Mouse (Mus musculus) thymus, adult 18-20 months (tissue): Measurements from ENCODE around the gene Cdkn1b.

Source experiments
- DNase-seq, 2 experiments: peaks; one replicate each; pipeline ENCODE4 v3.0.0; 2022; ENCODE audit warnings: mixed read lengths in 2 of 2

Gene Cdkn1b

DNA sequence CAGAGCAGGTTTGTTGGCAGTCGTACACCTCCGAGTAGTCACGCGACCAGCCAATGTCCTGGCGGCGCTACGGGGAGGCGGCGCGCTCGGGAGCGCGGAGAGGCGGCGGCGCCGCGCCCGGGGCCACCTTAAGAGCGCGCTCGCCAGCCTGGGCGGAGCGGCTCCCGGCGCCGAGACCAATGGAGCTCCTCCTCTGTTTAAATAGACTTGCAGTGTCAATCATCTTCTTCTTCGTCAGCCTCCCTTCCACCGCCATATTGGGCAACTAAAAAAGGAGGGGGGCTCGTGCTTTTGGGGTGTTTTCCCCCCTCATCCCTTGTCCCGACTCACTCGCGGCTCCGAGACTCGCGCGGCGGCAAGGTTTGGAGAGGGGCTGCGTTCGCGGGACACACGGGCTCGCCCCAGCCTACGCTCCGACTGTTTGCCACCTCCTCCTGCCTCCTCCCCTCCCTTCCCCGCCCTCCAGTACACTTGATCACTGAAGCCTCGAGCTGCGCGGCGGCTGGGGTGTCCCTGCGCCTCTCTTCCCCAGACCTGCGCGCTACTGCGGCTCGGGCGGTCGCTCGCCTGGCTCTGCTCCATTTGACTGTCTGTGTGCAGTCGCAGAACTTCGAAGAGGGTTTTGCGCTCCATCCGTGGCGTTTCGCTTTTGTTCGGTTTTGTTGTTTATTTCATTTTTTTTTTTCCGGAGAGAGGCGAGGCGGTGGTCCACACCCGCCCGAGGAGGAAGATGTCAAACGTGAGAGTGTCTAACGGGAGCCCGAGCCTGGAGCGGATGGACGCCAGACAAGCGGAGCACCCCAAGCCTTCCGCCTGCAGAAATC lies at the start of gene Cdkn1b:
TSS of gene Cdkn1b (plus strand) at position 212 of the 824 bp plus-strand sequence.
- peak; percentile 86 to 91 for DNase-seq

DNA sequence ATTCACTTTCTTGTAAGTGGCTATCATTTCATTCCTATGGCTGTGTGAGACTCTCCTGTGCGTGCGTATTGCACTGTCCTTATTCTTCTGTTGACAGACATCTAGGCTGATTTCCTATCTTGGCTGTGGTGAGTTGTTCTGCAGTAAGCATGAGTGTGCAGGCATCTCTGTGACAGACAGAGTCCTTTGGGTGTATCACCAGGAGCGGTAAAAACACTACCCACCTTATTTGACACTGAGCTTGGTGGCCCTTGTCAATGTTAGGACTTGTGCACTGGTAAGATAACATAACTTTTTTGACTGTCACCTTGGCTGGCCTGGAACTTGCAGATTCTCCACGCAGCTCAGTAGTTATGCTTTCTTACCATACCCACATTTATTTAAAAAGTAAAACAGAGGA lies 49.3 kb upstream of the Cdkn1b start:
- DNase-seq, result no peak

DNA sequence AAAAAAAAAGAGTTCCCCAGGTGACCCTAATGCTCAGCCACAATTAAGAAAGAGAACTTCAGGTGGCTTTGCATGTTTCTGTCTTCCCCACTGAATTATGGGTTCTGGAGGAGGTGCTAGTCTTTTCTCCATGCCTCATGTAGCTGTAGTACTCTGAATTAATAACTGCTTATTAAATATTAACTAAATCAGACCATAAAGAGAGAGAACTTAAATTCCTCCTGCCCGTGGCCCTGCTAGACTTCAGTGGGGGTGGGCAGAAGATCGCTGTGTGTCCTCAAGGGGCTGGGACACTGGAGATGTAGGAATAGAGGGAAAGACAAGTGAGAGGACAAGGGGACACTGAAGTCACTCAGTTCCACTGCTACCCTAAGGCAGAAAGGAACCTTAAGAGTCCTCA lies 48.0 kb upstream of the Cdkn1b start:
- no peak for DNase-seq

DNA sequence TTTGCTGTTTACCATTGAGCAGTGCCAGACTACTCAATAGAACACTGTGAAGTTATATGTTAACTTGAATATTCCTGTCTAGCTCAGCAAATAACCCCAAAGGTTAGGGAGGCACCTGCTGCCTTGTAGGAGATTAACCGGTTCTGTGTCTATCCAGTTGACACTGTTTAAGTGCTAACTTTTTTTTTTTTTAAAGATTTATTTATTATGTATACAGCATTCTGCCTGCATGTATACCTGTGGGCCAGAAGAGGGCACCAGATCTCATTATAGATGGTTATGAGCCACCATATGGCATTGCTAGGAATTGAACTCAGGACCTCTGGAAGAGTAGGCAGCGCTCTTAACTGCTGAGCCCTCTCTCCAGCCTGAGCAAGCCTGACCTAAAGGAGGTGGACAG lies 47.2 kb upstream of the Cdkn1b start:
- no peak for DNase-seq

DNA sequence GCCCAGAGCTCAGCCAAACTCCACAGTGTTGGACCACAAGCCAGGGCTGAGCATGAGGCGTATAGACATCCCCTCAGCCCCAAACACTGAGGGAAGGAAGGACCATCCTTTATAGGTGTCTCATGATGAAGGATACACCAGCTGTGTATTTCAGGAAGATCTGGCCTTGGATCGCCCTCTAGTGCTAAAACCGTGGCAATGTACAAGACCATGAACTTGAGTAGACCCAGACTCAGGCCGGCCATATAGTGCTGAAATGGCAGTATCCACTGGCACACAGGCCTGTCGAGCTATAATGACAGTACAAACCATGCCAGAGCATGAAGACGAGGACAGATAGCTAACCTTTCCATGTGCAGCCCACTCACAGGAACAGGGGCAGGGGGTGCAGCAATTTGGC lies 43.4 kb upstream of the Cdkn1b start:
- DNase-seq, result no peak

DNA sequence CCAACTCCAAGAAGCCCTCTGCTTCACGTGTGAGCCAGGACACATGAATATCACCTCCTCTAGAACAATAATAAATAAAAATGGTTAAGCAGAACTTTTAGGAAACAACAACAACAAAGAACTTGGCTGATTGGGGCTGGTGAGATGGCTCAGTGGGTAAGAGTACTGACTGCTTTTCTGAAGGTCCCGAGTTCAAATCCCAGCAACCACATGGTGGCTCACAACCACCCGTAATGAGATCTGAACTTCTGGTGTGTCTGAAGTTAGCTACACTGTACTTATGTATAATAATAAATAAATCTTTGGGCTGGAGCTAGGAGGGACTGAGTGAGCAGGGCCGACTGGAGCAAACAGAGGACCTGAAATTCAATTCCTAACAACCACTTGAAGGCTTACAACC lies 42.9 kb upstream of the Cdkn1b start:
- DNase-seq, result no peak

DNA sequence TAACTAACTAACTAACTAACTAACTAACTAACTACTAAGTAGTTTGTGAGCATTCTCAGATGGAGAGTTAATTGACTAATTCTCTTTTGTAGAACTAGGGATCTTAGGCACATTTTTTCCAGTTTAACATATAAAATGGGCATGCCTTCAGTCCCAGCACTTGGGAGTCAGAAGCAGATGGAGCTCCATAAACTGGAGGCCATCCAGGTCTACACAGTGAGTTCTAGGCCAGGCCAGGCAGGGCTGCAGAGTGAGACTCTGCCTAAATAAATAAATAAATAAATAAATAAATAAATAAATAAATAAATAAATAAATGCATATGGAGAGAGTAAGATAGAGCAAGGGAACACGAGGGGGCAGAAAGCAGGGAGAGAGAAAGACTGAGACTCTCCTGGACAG lies 42.3 kb upstream of the Cdkn1b start:
- DNase-seq, result no peak

DNA sequence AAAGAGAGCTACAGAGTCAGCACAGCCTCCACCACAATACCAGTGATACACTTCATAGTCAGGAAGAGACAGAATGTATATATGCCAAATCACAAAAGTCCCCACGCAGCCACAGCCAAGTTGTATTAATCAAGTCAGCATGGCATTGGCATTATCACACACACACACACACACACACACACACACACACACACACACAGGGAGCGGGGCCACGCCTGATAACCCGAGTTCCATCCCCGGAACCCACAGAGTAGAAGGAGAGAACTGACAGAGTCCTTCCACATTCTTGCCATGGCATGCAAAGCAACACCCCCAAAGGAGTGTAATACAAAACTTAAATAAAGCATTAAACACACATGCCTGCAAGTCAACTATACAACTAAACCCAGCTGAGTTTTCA lies 40.6 kb upstream of the Cdkn1b start:
- DNase-seq, result no peak

DNA sequence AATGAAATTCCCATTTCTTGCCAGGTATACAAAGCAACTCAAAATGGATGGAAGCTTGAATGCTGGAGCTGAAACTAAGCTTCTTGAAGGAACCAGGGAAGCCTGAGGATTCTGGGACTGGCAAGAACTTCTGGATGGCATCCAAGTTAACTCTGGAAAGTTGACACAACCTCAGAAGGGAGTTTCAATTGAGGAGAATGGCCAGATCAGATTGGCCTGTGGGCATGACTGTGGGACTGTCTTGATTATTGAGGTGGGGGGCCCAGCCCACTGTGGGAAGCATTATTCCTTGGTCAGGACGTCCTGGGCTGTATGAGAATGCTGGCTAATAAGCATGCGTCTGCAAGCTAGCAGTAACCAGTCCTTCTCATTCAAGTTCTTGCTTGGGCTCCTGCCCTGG lies 40.2 kb upstream of the Cdkn1b start:
- DNase-seq, result no peak

DNA sequence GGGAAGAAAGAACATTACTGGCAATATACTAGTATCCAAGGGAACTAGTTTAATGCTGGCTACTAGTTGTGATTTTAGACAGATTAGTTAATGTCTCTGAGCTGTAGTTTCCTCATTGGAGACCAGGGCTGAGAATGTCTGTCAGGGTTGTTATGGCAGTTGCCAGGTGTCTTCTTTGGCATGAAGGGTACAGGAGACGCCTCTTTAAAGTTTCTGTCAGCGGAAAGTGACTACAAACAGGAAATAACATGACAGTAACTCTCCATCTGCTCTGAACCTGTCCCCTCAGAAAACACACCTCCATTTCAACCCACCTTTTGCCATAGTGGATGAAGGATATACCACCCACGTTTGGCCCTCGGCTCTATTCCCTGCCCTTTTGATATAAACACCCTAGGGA lies 36.5 kb upstream of the Cdkn1b start:
- DNase-seq, result no peak

DNA sequence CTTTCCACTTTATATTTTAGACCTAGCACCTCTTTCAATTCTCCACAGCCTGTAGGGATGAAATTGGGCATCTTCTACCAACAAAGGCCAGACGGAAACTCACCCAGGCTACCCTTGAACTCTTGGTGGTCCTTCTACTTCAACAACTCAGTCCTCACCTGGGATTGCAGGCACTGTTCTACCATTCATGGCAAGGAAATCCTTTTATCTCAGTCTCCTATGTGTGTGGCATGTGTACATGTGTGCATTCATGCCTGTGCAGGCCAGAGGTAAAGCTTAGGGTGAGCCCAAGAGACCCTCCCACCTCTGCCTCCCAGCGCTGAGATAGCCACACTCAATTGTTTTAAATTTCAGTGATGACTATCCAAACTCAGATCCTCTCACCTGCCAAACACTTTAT lies 34.7 kb upstream of the Cdkn1b start:
- DNase-seq, result no peak

DNA sequence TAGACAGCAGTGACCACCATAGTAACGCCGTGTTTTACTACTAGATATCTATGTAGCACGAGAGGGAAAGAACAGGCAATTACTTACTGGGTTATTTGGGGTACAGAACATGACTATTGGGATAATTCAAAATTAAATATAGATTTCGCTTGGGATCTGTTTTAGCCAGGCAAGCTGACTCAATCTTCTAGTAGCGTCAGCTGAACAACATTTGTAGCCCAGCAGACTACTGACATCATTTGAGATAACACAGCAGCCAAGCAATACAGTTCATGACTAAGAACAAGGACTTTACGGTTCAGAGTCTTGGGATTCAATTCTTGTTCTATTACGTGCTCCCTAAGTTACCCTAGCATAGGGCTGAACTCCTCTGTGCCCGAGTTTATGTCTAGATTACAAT lies 33.7 kb upstream of the Cdkn1b start:
- DNase-seq, result no peak

DNA sequence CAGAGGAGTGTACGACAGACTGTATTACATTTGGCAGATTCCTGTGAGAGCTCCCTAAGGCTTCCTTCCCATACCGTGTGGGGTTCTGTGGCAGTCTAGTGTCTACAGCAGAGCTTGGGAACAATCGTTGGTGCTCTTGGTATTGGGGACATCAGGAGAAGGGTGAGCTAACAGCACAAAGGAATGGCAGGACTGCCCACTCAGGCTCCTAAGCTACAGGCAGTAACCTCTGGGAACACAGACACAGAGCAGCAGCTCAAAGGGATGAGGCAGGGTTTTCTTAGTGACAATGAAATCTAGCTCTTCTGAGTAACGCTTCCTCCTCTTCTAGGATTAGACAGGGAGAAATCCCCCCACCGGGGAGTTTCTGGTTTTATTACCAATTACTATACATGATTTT lies 33.2 kb upstream of the Cdkn1b start:
- no peak for DNase-seq

DNA sequence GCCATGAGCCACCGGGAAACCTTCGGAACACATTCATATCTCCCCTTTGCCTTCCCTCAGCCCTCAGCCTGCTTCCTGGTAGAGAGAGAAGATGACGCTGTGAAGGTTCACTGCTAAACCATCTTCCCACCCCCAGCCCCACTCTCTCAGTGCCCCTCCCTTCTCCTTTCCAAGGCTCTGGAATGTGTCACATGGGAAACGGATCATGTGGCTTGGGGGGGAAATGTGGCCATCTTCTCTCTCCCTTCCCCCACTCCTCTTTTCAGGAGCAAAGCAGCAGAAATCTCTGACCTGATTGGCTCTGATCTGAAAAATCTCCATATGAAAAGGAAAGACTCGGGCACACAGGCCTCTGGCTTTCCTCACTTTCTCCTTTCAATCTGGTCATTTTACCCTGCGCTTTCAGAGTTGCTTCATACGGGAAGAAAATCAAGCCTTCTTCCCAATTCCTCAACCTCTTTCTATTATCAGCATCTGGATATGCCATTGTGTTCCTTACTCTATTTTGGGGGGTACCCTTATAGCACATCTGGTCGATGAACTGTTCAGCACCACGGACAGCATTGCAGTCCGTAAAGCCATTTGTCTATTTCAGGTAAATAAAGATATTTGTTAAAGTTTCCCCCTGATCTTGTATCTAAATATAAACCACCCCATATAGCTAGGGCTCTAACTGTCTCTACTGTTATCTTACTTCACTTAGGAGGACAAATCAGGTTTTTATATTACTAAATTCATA lies 32.3 kb upstream of the Cdkn1b start:
- DNase-seq, result no peak

DNA sequence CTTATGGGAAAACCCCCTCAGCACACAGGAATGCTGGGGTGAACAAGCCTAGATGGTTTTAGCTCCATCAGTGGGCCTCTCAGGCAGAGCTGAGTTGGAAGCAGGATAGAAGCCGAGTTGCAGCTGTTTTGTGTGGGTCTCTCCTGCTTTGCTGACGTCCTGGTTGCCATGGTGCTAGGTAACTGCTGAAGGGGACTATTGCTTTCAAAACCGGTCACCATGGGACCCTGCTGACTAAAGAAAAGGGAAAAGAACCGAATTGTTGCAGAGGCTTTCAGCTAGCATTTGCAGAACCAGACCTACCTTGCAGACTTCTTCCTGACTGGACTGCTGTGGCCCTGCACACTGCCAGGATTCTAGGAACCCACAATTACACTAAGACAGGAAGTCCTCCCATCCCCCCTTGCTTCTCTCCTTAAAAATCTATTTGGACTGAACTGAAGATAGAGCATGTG lies 31.6 kb upstream of the Cdkn1b start:
- DNase-seq, result no peak

DNA sequence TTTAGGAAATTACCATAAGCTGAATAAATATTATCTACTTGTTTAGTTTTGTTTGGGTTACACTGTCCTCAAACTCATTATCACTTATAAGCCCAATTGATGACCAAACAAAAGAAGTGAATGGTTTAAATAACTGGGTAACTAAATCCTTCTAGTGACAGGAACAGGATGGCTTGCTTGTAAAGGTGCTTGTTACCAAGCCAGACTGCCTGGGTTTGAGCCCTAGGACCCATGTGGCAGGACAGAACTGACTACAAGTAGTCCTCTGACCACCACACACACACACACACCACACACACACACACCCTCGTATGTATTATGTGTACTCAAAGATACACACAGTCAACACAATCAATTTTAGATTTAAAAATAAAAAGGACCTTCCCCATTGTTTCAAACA lies 30.4 kb upstream of the Cdkn1b start:
- DNase-seq, result no peak

DNA sequence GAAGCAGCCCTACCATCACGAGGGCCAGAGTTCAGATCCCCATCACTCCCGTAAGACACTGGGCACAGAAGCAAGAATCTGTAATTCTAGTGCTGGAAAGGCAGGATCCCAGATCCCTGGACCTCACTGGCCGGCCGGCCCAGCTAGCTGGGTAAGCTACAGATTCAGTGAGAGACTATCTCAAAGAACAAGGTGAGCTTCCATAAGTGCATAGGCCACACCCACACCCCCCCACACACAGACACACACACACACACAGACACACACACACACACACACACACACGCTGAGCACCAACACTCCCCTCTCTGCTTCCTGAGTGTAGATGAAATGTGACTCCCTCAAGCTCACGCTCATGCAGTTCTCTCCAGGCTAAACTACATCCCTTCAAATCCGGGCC lies 29.8 kb upstream of the Cdkn1b start:
- DNase-seq, result no peak

DNA sequence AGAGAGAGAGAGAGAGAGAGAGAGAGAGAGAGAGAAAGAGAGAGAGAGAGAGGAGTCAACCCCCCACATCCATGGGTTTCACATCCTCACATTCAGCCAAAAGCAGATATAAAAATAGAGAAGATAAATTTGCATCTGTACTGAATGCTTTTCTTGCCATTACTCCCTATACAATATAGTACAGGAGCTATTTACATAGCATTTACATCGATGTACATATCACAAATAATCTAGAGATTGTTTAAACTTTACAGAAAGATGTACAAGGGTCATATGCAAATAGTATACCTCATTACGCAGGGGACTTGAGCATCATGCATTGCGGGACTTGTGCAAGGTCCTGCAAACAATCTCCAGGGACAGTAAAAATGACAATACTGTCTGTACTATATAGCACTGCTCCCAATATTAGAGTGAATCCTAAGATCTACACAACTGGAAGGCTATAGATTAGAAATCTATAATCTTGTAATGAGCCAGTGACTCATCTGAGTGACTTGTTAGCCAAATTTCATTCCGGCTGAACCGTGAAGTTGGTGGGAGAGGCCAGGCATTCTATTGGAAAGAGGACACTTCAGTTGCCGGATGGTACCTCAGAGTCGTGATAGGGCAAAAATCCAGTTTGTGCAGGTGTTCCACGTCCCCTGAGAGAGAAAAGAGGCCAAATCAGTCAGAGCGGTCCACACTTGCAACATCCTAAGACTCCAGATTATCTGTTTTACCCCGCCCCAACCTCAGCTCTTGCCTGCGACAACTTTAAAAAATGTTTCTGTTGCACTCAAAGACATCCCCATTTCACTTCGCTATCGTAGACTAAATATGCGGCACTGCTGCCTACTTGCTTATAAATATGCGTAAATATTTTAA lies 23.4 kb upstream of the Cdkn1b start:
- DNase-seq, result no peak

DNA sequence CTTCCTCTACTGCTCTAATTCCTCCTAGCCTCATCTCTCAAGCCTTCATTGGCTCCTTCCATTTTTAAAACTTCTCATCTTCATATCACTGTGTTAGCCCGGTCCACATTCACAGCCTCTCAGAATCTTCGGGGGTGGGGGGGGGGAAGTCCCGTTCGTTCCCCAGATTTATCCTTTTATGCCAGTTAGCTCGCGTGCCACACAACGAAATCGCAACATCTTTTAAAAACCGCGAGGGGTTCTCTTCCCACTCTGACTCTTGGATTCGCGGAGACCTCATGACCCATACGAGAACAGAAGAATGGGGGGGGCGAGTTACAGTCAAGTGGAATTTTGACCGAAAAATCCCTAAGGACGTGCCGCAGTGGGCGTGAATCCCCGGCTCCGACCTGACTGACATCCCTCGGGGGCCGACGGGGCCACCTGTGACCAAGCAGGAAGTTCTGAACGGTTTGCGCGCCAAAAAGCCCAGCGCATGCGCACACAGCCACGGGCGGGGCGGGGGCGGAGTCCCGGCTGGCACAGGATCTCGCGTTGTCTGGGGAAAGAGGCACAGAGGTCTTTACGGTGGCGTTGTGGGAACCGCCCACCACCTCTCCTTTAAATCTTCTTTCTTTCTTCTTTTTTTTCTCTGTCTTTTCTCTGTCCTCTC lies 22.6 kb upstream of the Cdkn1b start:
- peak; percentile 97 to 98 for DNase-seq

DNA sequence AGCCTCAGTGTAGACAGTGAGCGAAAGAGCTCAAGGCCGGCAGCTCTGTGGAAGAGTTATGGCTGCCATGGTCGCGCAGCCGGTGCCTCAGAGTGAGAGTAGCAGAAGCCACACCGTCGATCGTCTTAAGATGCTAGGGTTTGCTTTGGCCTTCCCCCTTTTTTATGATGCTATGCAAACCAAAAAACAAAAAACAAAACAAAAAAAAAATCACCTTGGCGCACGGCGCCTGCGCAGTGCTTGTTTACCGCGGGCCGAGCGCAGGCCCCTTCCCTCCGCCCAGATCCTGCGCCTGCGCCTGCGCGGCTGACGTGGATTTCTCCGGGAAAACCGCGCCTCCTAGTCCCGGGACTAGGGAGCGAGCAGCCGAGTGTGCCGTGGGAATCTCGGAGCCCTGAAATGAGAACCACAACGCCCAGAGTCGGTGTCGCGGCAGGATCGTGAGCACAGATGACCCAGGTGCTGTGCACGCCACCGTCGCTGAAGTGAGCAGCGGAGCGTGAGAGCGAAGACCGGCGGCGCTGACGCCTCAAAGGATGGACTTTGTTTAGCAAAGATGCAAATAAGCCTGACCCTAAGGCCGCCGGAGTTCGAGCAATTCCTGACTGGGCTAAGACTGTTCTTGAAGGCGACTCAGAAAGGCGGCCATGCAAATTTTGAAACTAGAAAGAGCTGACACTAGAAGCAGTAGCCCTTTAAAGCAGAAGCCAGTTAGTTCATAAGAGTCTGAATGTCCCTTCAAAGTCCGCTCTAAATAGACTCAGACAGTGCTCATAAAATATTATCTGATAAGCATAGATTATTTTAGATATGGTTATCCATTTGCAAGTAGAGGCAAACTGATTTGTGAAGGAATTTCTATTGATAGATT lies 21.9 kb upstream of the Cdkn1b start, which contains the start of gene Gpr19:
TSS of gene Gpr19 (minus strand) at position 484 of the 871 bp plus-strand sequence.
- DNase-seq, result peak; percentile 72 to 75

DNA sequence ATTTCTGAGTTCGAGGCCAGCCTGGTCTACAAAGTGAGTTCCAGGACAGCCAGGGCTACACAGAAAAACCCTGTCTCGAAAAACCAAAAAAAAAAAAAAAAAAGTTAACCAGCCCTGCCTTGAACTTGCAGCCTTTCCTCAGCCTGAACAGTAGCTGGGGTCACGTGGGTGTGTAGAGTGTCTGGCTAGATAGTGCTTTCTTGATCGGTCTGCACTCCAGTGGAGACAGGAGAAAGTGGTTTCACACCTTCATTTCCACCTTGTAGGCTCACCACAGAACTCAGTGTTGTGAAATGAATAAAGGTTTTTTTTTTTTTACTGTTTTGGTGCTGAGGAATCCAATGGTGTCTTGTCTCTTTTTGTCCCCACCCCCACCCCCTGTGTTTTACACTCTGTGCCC lies 16.8 kb upstream of the Cdkn1b start:
- no peak for DNase-seq
